Mouse (Mus musculus): ENCODE results near the gene Creb3l1.

DNA sequence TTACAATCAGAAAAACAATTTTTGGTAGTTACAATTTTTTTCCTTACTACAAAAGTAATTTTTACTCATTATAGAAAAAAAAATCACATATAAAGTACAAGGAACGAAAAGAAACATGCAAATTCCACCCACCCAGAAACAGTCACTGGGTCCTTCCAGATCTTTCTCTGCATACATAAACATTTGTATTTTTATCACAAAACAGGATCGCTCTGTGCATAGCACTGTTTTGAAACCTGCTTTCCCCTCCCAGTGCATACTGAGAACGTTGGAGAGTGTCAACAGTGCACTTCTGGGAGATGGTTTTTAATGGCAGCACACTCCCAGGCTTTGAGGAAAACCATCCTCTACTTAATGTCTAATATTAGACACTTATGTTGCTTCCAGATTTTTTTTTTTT is 43.3 kb upstream of the Creb3l1 start:
- TF ChIP-seq CTCF (IDR thresholded peaks at IDR 0.05) (no peak), POLR2A (IDR thresholded peaks at IDR 0.05; ENCODE audit: insufficient read depth, low read depth, low read length) (no peak), EP300 (IDR thresholded peaks at IDR 0.05; ENCODE audit: insufficient read depth, low read depth, low read length) (no peak)

All from heart, adult 2 months (tissue).